Mouse (Mus musculus): Measurements from ENCODE around the gene Sephs1. TPM values are rescaled to one million over a fixed set of nuclear protein-coding genes. Genes with fewer than 3 reads are reported as not detected.

Gene Sephs1
- polyA plus RNA-seq, 3 experiments from 2014 or later, result 21.2 to 42.3 (median 23.3) TPM

Other genes with a start within 250 kb of the Sephs1 start
- 10 to 100 TPM; 44.4 to 67.1 (median 46.9) TPM for gene Prpf18, start 229.5 kb upstream of the Sephs1 start, polyA plus RNA-seq (2017; shearing (Covaris generic))
- not detected for gene Bend7, start 163.7 kb upstream of the Sephs1 start, polyA plus RNA-seq (2017; shearing (Covaris generic))
- gene Phyh, start 37.5 kb downstream of the Sephs1 start, polyA plus RNA-seq (2017; shearing (Covaris generic)), result 100 to 1,000 TPM in 1 of 3 experiments, 10 to 100 TPM in 2; 86.3 to 122 (median 97.5) TPM
- gene Ucma, start 94.6 kb downstream of the Sephs1 start, polyA plus RNA-seq (2017; shearing (Covaris generic)), result not detected
- gene Mcm10, start 131.2 kb downstream of the Sephs1 start, polyA plus RNA-seq (2017; shearing (Covaris generic)), result 10 to 100 TPM in 1 of 3 experiments, 1 to 10 TPM in 2; 3.2 to 20.8 (median 3.5) TPM
- gene Optn, start 182.5 kb downstream of the Sephs1 start, polyA plus RNA-seq (2017; shearing (Covaris generic)), result 1 to 10 TPM in 2 of 3 experiments, under 1 TPM in 1; 0.78 to 4.6 (median 1.5) TPM

Data from inflammation-experienced regulatory T-cells, adult 6 months (primary cell).